Mouse (Mus musculus): ENCODE data around the gene Mmp7. TPM values are rescaled to one million over a fixed set of nuclear protein-coding genes. Genes with fewer than 3 reads are reported as not detected.

Mmp7 gene
- polyA plus RNA-seq, 1 experiment = not detected

- no peaks in the 10 kb centered on the region for H3K79me3 ChIP-seq (ENCODE audit: low read depth)
- H3K79me2 ChIP-seq (ENCODE audit: control insufficient read depth, insufficient read depth) = no peaks in the 10 kb centered on the region
- TF ChIP-seq MYOD1 (IDR thresholded peaks at IDR 0.05; ENCODE audit: control insufficient read depth, insufficient read length, low read depth) (no peak), USF1 (IDR thresholded peaks at IDR 0.05; ENCODE audit: low read depth) (no peak), CEBPB (IDR thresholded peaks at IDR 0.05; ENCODE audit: low read depth) (no peak), MYOG (IDR thresholded peaks at IDR 0.05; ENCODE audit: control insufficient read depth, extremely low read depth, insufficient read length) (no peak), MAX (IDR thresholded peaks at IDR 0.05) (no peak), CTCF (IDR thresholded peaks at IDR 0.05; ENCODE audit: control insufficient read depth, insufficient read depth, insufficient read length) (no peak), FOSL1 (IDR thresholded peaks at IDR 0.05; ENCODE audit: insufficient read depth, low read length, poor library complexity, severe bottlenecking) (no peak)
- no peaks in the 10 kb centered on the region for H3K36me3 ChIP-seq (ENCODE audit: control insufficient read depth, insufficient read depth)
- H3K4me3 ChIP-seq (ENCODE audit: insufficient read depth, poor library complexity, severe bottlenecking) = no peak overlapping the region
- H3ac ChIP-seq (ENCODE audit: control insufficient read depth, insufficient read length, low read depth) = no peak overlapping the region
- no peaks in the 10 kb centered on the region for H3K27me3 ChIP-seq (ENCODE audit: control insufficient read depth, insufficient read depth, insufficient read length)
Observed at GRCm38 (mm10) chr9:7744156-7744555, 52.3 kb downstream of the Mmp7 start.

DNA sequence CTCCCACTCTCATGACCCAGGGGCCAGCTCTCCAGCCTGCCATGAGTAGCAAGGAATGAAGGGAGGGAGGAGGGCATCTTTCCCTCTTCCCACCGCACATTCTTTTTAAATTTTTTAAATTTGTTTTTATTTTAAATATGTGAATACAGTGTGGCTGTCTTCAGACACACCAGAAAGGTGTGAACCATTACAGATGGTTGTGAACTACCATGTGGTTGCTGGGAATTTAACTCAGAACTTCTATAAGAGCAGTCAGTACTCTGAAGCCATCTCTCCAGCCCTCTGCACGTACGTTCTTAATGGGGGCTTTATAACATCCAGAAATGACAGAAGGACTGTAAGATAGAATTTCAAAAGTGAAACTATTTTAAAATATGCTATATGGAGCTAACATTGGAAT, 57.0 kb downstream of the Mmp7 start:
- no peaks in the 10 kb centered on the region for H3K79me2 ChIP-seq (ENCODE audit: control insufficient read depth, insufficient read depth)
- H3K36me3 ChIP-seq (ENCODE audit: control insufficient read depth, insufficient read depth) = no peaks in the 10 kb centered on the region
- no peaks in the 10 kb centered on the region for H3K79me3 ChIP-seq (ENCODE audit: low read depth)
- no peak overlapping the region for H3ac ChIP-seq (ENCODE audit: control insufficient read depth, insufficient read length, low read depth)
- H3K27me3 ChIP-seq (ENCODE audit: control insufficient read depth, insufficient read depth, insufficient read length) = no peaks in the 10 kb centered on the region
- no peak overlapping the region for H3K4me3 ChIP-seq (ENCODE audit: insufficient read depth, poor library complexity, severe bottlenecking)
- TF ChIP-seq USF1 (IDR thresholded peaks at IDR 0.05; ENCODE audit: low read depth) = no peak
- no peak for TF ChIP-seq CTCF (IDR thresholded peaks at IDR 0.05; ENCODE audit: control insufficient read depth, insufficient read depth, insufficient read length)
- TF ChIP-seq MAX (IDR thresholded peaks at IDR 0.05) = no peak
- TF ChIP-seq FOSL1 (IDR thresholded peaks at IDR 0.05; ENCODE audit: insufficient read depth, low read length, poor library complexity, severe bottlenecking) = no peak
- TF ChIP-seq CEBPB (IDR thresholded peaks at IDR 0.05; ENCODE audit: low read depth) = no peak
- TF ChIP-seq MYOG (IDR thresholded peaks at IDR 0.05; ENCODE audit: control insufficient read depth, extremely low read depth, insufficient read length) = no peak
- TF ChIP-seq MYOD1 (IDR thresholded peaks at IDR 0.05; ENCODE audit: control insufficient read depth, insufficient read length, low read depth) = no peak

Other genes with a start within 250 kb of the Mmp7 start
- 0.07 TPM for gene Mmp3, start 246.3 kb upstream of the Mmp7 start, polyA plus RNA-seq (2012; fragmentation: generic; extraction: Trizol)
- 0.21 TPM for gene Mmp10, start 189.7 kb upstream of the Mmp7 start, polyA plus RNA-seq (2012; fragmentation: generic; extraction: Trizol)
- gene Mmp8, start 133.6 kb upstream of the Mmp7 start, polyA plus RNA-seq (2012; fragmentation: generic; extraction: Trizol) = not detected
- gene Mmp27, start 120.7 kb upstream of the Mmp7 start, polyA plus RNA-seq (2012; fragmentation: generic; extraction: Trizol) = not detected
- gene Mmp20, start 63.9 kb upstream of the Mmp7 start, polyA plus RNA-seq (2012; fragmentation: generic; extraction: Trizol) = not detected
- gene Tmem123, start 72.0 kb downstream of the Mmp7 start, polyA plus RNA-seq (2012; fragmentation: generic; extraction: Trizol) = 35.6 TPM
- gene Birc2, start 145.0 kb downstream of the Mmp7 start, polyA plus RNA-seq (2012; fragmentation: generic; extraction: Trizol) = 3.5 TPM
- 0.05 TPM for gene Birc3, start 181.1 kb downstream of the Mmp7 start, polyA plus RNA-seq (2012; fragmentation: generic; extraction: Trizol)